Mouse (Mus musculus): Measurements from ENCODE around the gene Hif3a.

The Hif3a gene

GRCm38 (mm10) chr7:16993651-16994399 lies 68.4 kb downstream of the Hif3a start:
- CTCF ChIA-PET, result no interaction called here

GRCm38 (mm10) chr7:16992451-16992807 lies 69.8 kb downstream of the Hif3a start, which contains the start of gene Ccdc8:
Gene Ccdc8, plus strand, starts transcription at chr7:16992708.
- CTCF ChIA-PET, result no interaction called here

GRCm38 (mm10) chr7:16991681-16992450 lies 70.4 kb downstream of the Hif3a start:
- CTCF ChIA-PET, result interaction anchor here (0.5 kb wide), 1 partner anchor 81 kb away, joined by 4 read pairs; no protein-coding TSS in a partner anchor

GRCm38 (mm10) chr7:16990006-16990744 lies 72.1 kb downstream of the Hif3a start:
- CTCF ChIA-PET, result interaction anchor here (0.8 kb wide), 1 partner anchor 11 kb away, joined by 3 read pairs; no protein-coding TSS in a partner anchor

GRCm38 (mm10) chr7:16988405-16988804 lies 73.8 kb downstream of the Hif3a start:
- CTCF ChIA-PET, result no interaction called here

- CTCF ChIA-PET, result no interaction called here
Measured at GRCm38 (mm10) chr7:16987541-16988149, 74.6 kb downstream of the Hif3a start.

GRCm38 (mm10) chr7:16982859-16983568 lies 79.2 kb downstream of the Hif3a start, which contains the start of gene Gm42372:
Gene Gm42372, plus strand, starts transcription at chr7:16983086.
- CTCF ChIA-PET, result no interaction called here

Measured in spleen, embryonic (tissue).